Mouse (Mus musculus): Measurements from ENCODE around the gene Rdh19.

GRCm38 (mm10) chr10:127886551-127886950 is 36.8 kb downstream of the Rdh19 start:
- TF ChIP-seq POLR2A (IDR thresholded peaks at IDR 0.05; ENCODE audit: control insufficient read depth, low read depth, low read length) (no peak), CTCF (IDR thresholded peaks at IDR 0.05; ENCODE audit: control insufficient read depth, insufficient read depth, insufficient replicate concordance, low read depth, low read length) (no peak)
